Mouse (Mus musculus): ENCODE data around the gene Lsp1. TPM values are rescaled to one million over a fixed set of nuclear protein-coding genes. Genes with fewer than 3 reads are reported as not detected.

Lsp1 gene
- 49.3 and 58.9 TPM in 2 replicates for polyA plus RNA-seq (2015; fragmentation: Nextera tagmentation; extraction: Ambion mirVana)

- no peak within 1 kb of the TSS for H3K9ac ChIP-seq
- no peak for ATAC-seq (ENCODE audit: insufficient number of reproducible peaks, low FRiP score, low TSS enrichment, low read depth)
- no peak within 1 kb of the TSS for H3K4me2 ChIP-seq (replicated peaks)
- H3K9me3 ChIP-seq (replicated peaks), result no peaks in the 10 kb centered on the region
- 89% methylated on average over 7 of the region's 7 CpGs for WGBS
- H3K4me1 ChIP-seq, result peaks cover 17% of the 10 kb centered on the region
- no peak within 1 kb of the TSS for H3K4me3 ChIP-seq (replicated peaks)
- no peaks in the 10 kb centered on the region for H3K27me3 ChIP-seq
- H3K27ac ChIP-seq (replicated peaks), result peak within 1 kb of the TSS; percentile 92; the same call in 1 of the 2 replicates
- no peaks in the 10 kb centered on the region for H3K36me3 ChIP-seq
Measured at GRCm38 (mm10) chr7:142460636-142461077, at the start of gene Lsp1. Lsp1 (plus strand) TSS chr7:142460809.

- H3K9me3 ChIP-seq (replicated peaks), result no peaks in the 10 kb centered on the region
- H3K27me3 ChIP-seq, result no peaks in the 10 kb centered on the region
- H3K4me3 ChIP-seq (replicated peaks), result no peak overlapping the region
- no peaks in the 10 kb centered on the region for H3K36me3 ChIP-seq
- 90% methylated on average over 6 of the region's 6 CpGs for WGBS
- H3K27ac ChIP-seq (replicated peaks), result no peak overlapping the region
- H3K9ac ChIP-seq, result no peak overlapping the region
- H3K4me1 ChIP-seq, result no peaks in the 10 kb centered on the region
- ATAC-seq (ENCODE audit: insufficient number of reproducible peaks, low FRiP score, low TSS enrichment, low read depth), result no peak
- no peak overlapping the region for H3K4me2 ChIP-seq (replicated peaks)
Measured at GRCm38 (mm10) chr7:142413285-142413684, 47.3 kb upstream of the Lsp1 start.

GRCm38 (mm10) chr7:142415314-142415713 lies 45.3 kb upstream of the Lsp1 start:
- Histone ChIP-seq H3K27me3 (no peaks in the 10 kb centered on the region), H3K36me3 (no peaks in the 10 kb centered on the region), H3K4me2 (replicated peaks) (no peak overlapping the region), H3K9ac (no peak overlapping the region), H3K9me3 (replicated peaks) (no peaks in the 10 kb centered on the region), H3K4me3 (replicated peaks) (no peak overlapping the region), H3K4me1 (no peaks in the 10 kb centered on the region), H3K27ac (replicated peaks) (no peak overlapping the region)
- no peak for ATAC-seq (ENCODE audit: insufficient number of reproducible peaks, low FRiP score, low TSS enrichment, low read depth)
- 52% methylated on average over 4 of the region's 4 CpGs for WGBS

- Histone ChIP-seq H3K27ac (replicated peaks) (no peak overlapping the region), H3K4me2 (replicated peaks) (no peak overlapping the region), H3K36me3 (no peaks in the 10 kb centered on the region), H3K9ac (no peak overlapping the region), H3K9me3 (replicated peaks) (no peaks in the 10 kb centered on the region), H3K4me1 (no peaks in the 10 kb centered on the region), H3K4me3 (replicated peaks) (no peak overlapping the region), H3K27me3 (no peaks in the 10 kb centered on the region)
- WGBS, result 77% methylated on average over 3 of the region's 3 CpGs
- ATAC-seq (ENCODE audit: insufficient number of reproducible peaks, low FRiP score, low TSS enrichment, low read depth), result no peak
Measured at GRCm38 (mm10) chr7:142416225-142416624, 44.4 kb upstream of the Lsp1 start.

DNA sequence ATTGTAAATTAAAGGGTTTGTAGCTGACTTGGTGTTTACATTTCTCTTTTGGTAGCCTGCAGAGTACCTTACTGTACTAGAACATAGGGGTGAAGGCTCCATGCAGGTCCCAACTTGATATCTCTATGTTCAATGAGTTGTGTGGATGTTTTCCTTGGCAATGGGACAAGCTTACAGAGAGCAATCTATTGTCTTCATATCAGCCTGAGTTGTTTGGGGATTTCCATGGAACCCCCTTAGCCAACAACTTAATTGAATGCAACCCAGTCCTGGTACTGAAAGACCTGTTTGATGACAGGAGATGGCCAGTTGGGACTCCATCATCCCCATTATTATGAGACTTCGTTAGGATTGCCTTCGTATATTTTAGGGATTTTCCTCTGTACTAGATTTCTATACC lies 42.6 kb upstream of the Lsp1 start:
- Histone ChIP-seq H3K4me2 (replicated peaks) (no peak overlapping the region), H3K4me1 (no peaks in the 10 kb centered on the region), H3K27me3 (no peaks in the 10 kb centered on the region), H3K9me3 (replicated peaks) (no peaks in the 10 kb centered on the region), H3K4me3 (replicated peaks) (no peak overlapping the region), H3K36me3 (no peaks in the 10 kb centered on the region), H3K9ac (no peak overlapping the region), H3K27ac (replicated peaks) (no peak overlapping the region)
- ATAC-seq (ENCODE audit: insufficient number of reproducible peaks, low FRiP score, low TSS enrichment, low read depth), result no peak
- WGBS, result 91% methylated on average over 2 of the region's 2 CpGs

- Histone ChIP-seq H3K9ac (no peak overlapping the region), H3K27ac (replicated peaks) (no peak overlapping the region), H3K36me3 (no peaks in the 10 kb centered on the region), H3K4me1 (no peaks in the 10 kb centered on the region), H3K9me3 (replicated peaks) (no peaks in the 10 kb centered on the region), H3K27me3 (no peaks in the 10 kb centered on the region), H3K4me3 (replicated peaks) (no peak overlapping the region), H3K4me2 (replicated peaks) (no peak overlapping the region)
- no peak for ATAC-seq (ENCODE audit: insufficient number of reproducible peaks, low FRiP score, low TSS enrichment, low read depth)
- WGBS, result 87% methylated on average over 8 of the region's 8 CpGs
Measured at GRCm38 (mm10) chr7:142418679-142419078, 41.9 kb upstream of the Lsp1 start.

- no peaks in the 10 kb centered on the region for H3K36me3 ChIP-seq
- no peaks in the 10 kb centered on the region for H3K4me1 ChIP-seq
- H3K27me3 ChIP-seq, result no peaks in the 10 kb centered on the region
- no peak for ATAC-seq (ENCODE audit: insufficient number of reproducible peaks, low FRiP score, low TSS enrichment, low read depth)
- H3K9me3 ChIP-seq (replicated peaks), result no peaks in the 10 kb centered on the region
- no peak overlapping the region for H3K9ac ChIP-seq
- H3K27ac ChIP-seq (replicated peaks), result no peak overlapping the region
- H3K4me3 ChIP-seq (replicated peaks), result no peak overlapping the region
- no peak overlapping the region for H3K4me2 ChIP-seq (replicated peaks)
- WGBS, result 77% methylated on average over 5 of the region's 5 CpGs
Measured at GRCm38 (mm10) chr7:142419887-142420286, 40.7 kb upstream of the Lsp1 start.

DNA sequence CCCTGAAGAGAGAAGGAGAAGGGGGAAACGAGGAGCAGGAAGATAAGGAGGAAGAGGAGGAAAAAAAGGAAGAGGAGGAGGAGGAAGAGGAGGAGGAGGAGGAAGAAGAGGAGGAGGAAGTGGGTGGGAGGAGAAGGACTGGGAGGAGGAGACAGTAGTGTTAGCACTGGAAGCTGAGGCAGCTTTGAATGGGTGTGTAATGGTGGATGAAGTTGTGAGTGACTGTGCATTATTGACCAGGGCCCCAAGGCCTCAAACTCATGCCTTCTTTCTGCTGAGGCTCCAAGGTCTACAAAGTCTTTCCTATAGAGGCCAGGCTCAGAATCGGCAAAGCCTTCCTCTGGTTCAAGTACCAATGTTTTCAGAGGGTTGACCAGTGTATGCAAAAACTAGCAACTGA lies 38.8 kb upstream of the Lsp1 start:
- H3K27ac ChIP-seq (replicated peaks), result no peak overlapping the region
- no peaks in the 10 kb centered on the region for H3K4me1 ChIP-seq
- H3K36me3 ChIP-seq, result no peaks in the 10 kb centered on the region
- no peak overlapping the region for H3K9ac ChIP-seq
- no peak for ATAC-seq (ENCODE audit: insufficient number of reproducible peaks, low FRiP score, low TSS enrichment, low read depth)
- no peaks in the 10 kb centered on the region for H3K9me3 ChIP-seq (replicated peaks)
- H3K4me3 ChIP-seq (replicated peaks), result no peak overlapping the region
- WGBS, result 66% methylated on average over 2 of the region's 2 CpGs
- no peaks in the 10 kb centered on the region for H3K27me3 ChIP-seq
- H3K4me2 ChIP-seq (replicated peaks), result no peak overlapping the region

DNA sequence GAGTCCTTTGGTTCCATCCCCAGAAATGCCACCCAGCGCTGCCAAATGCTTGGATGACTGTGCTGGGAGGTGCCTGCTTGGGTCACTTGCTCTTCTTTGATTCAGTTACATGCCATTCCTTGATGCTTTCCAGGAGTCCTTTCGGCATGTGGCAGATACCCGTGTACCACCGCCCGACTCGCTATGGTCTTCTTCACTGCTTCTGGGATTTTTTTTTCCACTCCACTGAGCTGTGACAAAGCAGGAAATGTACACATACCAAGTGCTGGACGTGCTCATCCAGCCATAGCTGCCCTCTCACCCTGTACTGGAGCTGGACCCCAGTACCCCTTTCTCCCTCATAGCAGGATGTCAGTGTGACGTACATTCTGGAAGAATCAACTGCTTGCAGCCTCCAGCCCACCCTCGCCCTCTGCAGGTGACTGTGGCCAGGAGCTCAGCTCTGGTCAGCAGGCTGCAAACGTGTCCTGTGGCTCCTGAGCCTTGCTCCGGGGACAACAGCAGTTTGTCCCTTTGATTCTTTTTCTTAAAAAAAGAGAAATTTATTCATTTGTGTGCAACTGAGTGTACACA lies 34.9 kb upstream of the Lsp1 start:
- no peak overlapping the region for H3K4me3 ChIP-seq (replicated peaks)
- no peak overlapping the region for H3K27ac ChIP-seq (replicated peaks)
- no peak overlapping the region for H3K9ac ChIP-seq
- 59% methylated on average over 11 of the region's 11 CpGs for WGBS
- no peaks in the 10 kb centered on the region for H3K36me3 ChIP-seq
- peaks cover 20% of the 10 kb centered on the region for H3K4me1 ChIP-seq
- no peak for ATAC-seq (ENCODE audit: insufficient number of reproducible peaks, low FRiP score, low TSS enrichment, low read depth)
- no peaks in the 10 kb centered on the region for H3K27me3 ChIP-seq
- no peaks in the 10 kb centered on the region for H3K9me3 ChIP-seq (replicated peaks)
- no peak overlapping the region for H3K4me2 ChIP-seq (replicated peaks)

GRCm38 (mm10) chr7:142428213-142428612 lies 32.4 kb upstream of the Lsp1 start:
- Histone ChIP-seq H3K9me3 (replicated peaks) (no peaks in the 10 kb centered on the region), H3K27me3 (no peaks in the 10 kb centered on the region), H3K4me3 (replicated peaks) (no peak overlapping the region), H3K4me1 (peaks cover 36% of the 10 kb centered on the region), H3K9ac (no peak overlapping the region), H3K4me2 (replicated peaks) (no peak overlapping the region), H3K36me3 (no peaks in the 10 kb centered on the region), H3K27ac (replicated peaks) (peak overlapping the region; percentile 86)
- WGBS, result 15% methylated on average over 7 of the region's 7 CpGs
- no peak for ATAC-seq (ENCODE audit: insufficient number of reproducible peaks, low FRiP score, low TSS enrichment, low read depth)

DNA sequence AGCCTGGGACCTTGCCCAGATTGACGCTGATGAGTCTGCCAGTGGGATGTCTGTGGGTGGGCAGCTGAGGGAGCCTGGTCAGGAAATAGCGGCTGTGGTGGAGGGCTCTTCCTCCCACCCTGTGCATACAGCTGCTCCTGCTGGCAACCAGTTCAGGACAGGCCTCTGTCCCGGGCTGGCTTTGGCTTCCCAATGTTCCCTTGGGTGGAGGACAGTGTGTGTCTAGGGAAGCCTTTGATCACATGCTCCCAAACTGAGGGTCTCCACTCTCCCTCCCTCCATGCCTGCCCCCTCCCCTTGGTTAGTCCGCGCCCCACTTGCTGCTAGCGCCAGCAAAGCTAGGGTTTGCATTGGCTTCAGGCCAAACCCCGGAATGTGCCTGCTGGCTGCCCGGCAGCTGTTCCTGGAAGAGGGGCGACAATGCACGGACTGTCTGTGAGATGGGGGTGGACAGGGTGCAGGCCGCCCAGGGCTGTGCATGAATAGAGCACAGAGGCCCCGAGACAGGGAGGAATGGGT lies 30.4 kb upstream of the Lsp1 start:
- no peaks in the 10 kb centered on the region for H3K36me3 ChIP-seq
- peaks cover 56% of the 10 kb centered on the region for H3K4me1 ChIP-seq
- H3K4me2 ChIP-seq (replicated peaks), result peak overlapping the region; percentile 22; the same call in 1 of the 2 replicates
- 18% methylated on average over 12 of the region's 12 CpGs for WGBS
- no peak overlapping the region for H3K4me3 ChIP-seq (replicated peaks)
- ATAC-seq (ENCODE audit: insufficient number of reproducible peaks, low FRiP score, low TSS enrichment, low read depth), result peak; percentile 80
- no peak overlapping the region for H3K9ac ChIP-seq
- no peaks in the 10 kb centered on the region for H3K27me3 ChIP-seq
- no peaks in the 10 kb centered on the region for H3K9me3 ChIP-seq (replicated peaks)
- peak overlapping the region; percentile 86 for H3K27ac ChIP-seq (replicated peaks)

GRCm38 (mm10) chr7:142431106-142431505 lies 29.5 kb upstream of the Lsp1 start:
- Histone ChIP-seq H3K27me3 (no peaks in the 10 kb centered on the region), H3K9ac (no peak overlapping the region), H3K4me2 (replicated peaks) (no peak overlapping the region), H3K4me3 (replicated peaks) (no peak overlapping the region), H3K27ac (replicated peaks) (peak overlapping the region; percentile 86), H3K4me1 (peaks cover 59% of the 10 kb centered on the region), H3K36me3 (no peaks in the 10 kb centered on the region), H3K9me3 (replicated peaks) (no peaks in the 10 kb centered on the region)
- 78% methylated on average over 14 of the region's 14 CpGs for WGBS
- peak; percentile 34; the same call in 1 of the 2 replicates for ATAC-seq (ENCODE audit: insufficient number of reproducible peaks, low FRiP score, low TSS enrichment, low read depth)
